In genomic region chr1:180393017-180393797, GRCm38 (mm10) we compare ENCODE assay signal across 9 mouse cellular contexts.
DNase-seq lines count a peak whose midpoint lies in the region; ATAC-seq and TF ChIP-seq lines count a peak whose summit lies in the region.
"Had no signal": no experiment of that assay in that cellular context is flagged by ENCODE, and none has a peak within 500 bp of the region (broad histone marks: within the 10 kb centered on the region; RNA-seq: fewer than 3 reads in every experiment).

No protein-coding gene starts in this region.

- H3K27me3 ChIP-seq in embryonic facial prominence, embryonic 15.5 days = no peaks in the 10 kb centered on the region
- no peaks in the 10 kb centered on the region for H3K27me3 ChIP-seq in embryonic facial prominence, embryonic 10.5 days (replicated peaks; ENCODE audit: low read depth, poor library complexity, severe bottlenecking)
- no peaks in the 10 kb centered on the region for H3K27me3 ChIP-seq in liver, embryonic 13.5 days
- no peaks in the 10 kb centered on the region for H3K27me3 ChIP-seq in midbrain, embryonic 14.5 days (ENCODE audit: control insufficient read depth, insufficient read depth, low read length)

- no peaks in the 10 kb centered on the region; the same call in 1 of the 2 replicates for H3K36me3 ChIP-seq in embryonic facial prominence, embryonic 15.5 days
- no peaks in the 10 kb centered on the region for H3K36me3 ChIP-seq in embryonic facial prominence, embryonic 10.5 days (replicated peaks)
- H3K36me3 ChIP-seq in liver, embryonic 13.5 days = no peaks in the 10 kb centered on the region
- H3K36me3 ChIP-seq in midbrain, embryonic 14.5 days (ENCODE audit: control insufficient read depth, insufficient read depth, low read length) = no peaks in the 10 kb centered on the region
- H3K36me3 ChIP-seq: midbrain, embryonic 10.5 days had no signal

- H3K27ac ChIP-seq in embryonic facial prominence, embryonic 15.5 days (replicated peaks) = peak overlapping the region; percentile 28; the same call in 1 of the 2 replicates
- no peak overlapping the region for H3K27ac ChIP-seq in embryonic facial prominence, embryonic 10.5 days (replicated peaks)
- peak overlapping the region; percentile 18; the same call in 1 of the 2 replicates for H3K27ac ChIP-seq in liver, embryonic 13.5 days
- H3K27ac ChIP-seq in cortical plate, adult 2 months (ENCODE audit: insufficient read depth, low read length) = 0 out of 2 replicates have a peak overlapping the region, but pooled peaks have one; percentile 11
- no peak overlapping the region for H3K27ac ChIP-seq in midbrain, embryonic 14.5 days (replicated peaks; ENCODE audit: low read depth, low read length)
- H3K27ac ChIP-seq: midbrain, embryonic 10.5 days had no signal

- no peak overlapping the region for H3K4me2 ChIP-seq in embryonic facial prominence, embryonic 15.5 days (replicated peaks)
- no peak overlapping the region for H3K4me2 ChIP-seq in liver, embryonic 13.5 days
- H3K4me2 ChIP-seq in midbrain, embryonic 14.5 days (ENCODE audit: low read length) = no peak overlapping the region

- no peaks in the 10 kb centered on the region for H3K9me3 ChIP-seq in embryonic facial prominence, embryonic 15.5 days (replicated peaks)
- no peaks in the 10 kb centered on the region for H3K9me3 ChIP-seq in embryonic facial prominence, embryonic 10.5 days
- no peaks in the 10 kb centered on the region for H3K9me3 ChIP-seq in liver, embryonic 13.5 days (replicated peaks)
- H3K9me3 ChIP-seq in midbrain, embryonic 14.5 days (ENCODE audit: control insufficient read depth, low read length) = no peaks in the 10 kb centered on the region
- H3K9me3 ChIP-seq: midbrain, embryonic 10.5 days had no signal

- WGBS in embryonic facial prominence, embryonic 15.5 days = 64% methylated on average over 9 of the region's 9 CpGs
- 90% methylated on average over 9 of the region's 9 CpGs for WGBS in embryonic facial prominence, embryonic 10.5 days
- 67% methylated on average over 9 of the region's 9 CpGs for WGBS in liver, embryonic 13.5 days (ENCODE audit: insufficient replicate concordance)
- WGBS in midbrain, embryonic 14.5 days = 87% methylated on average over 9 of the region's 9 CpGs

- H3K4me3 ChIP-seq in embryonic facial prominence, embryonic 15.5 days (replicated peaks) = no peak overlapping the region
- H3K4me3 ChIP-seq in embryonic facial prominence, embryonic 10.5 days = no peak overlapping the region
- no peak overlapping the region for H3K4me3 ChIP-seq in liver, embryonic 13.5 days (replicated peaks)
- no peak overlapping the region for H3K4me3 ChIP-seq in cortical plate, adult 2 months (ENCODE audit: insufficient read depth, low read length)
- no peak overlapping the region for H3K4me3 ChIP-seq in midbrain, embryonic 14.5 days (replicated peaks; ENCODE audit: low read depth, low read length)
- H3K4me3 ChIP-seq: midbrain, embryonic 10.5 days had no signal

- no peak for ATAC-seq in embryonic facial prominence, embryonic 15.5 days (ENCODE audit: insufficient number of reproducible peaks, low FRiP score, low TSS enrichment, low read depth)
- ATAC-seq in liver, embryonic 13.5 days (ENCODE audit: low read depth) = no peak
- ATAC-seq in midbrain, embryonic 14.5 days (ENCODE audit: low FRiP score, low TSS enrichment) = no peak

- peaks cover 34% of the 10 kb centered on the region for H3K4me1 ChIP-seq in embryonic facial prominence, embryonic 15.5 days
- H3K4me1 ChIP-seq in embryonic facial prominence, embryonic 10.5 days = peaks cover 19% of the 10 kb centered on the region
- H3K4me1 ChIP-seq in liver, embryonic 13.5 days (replicated peaks) = peaks cover 44% of the 10 kb centered on the region
- 0 out of 2 replicates have a peak, but pooled peaks cover 3% of the 10 kb centered on the region for H3K4me1 ChIP-seq in cortical plate, adult 2 months (ENCODE audit: control insufficient read depth, insufficient read depth, low read length)
- H3K4me1 ChIP-seq in midbrain, embryonic 14.5 days (ENCODE audit: control insufficient read depth, insufficient read depth, low read length) = peaks cover 5% of the 10 kb centered on the region; the same call in 1 of the 2 replicates

- H3K9ac ChIP-seq in embryonic facial prominence, embryonic 15.5 days = no peak overlapping the region
- no peak overlapping the region for H3K9ac ChIP-seq in liver, embryonic 13.5 days
- H3K9ac ChIP-seq in midbrain, embryonic 14.5 days (replicated peaks; ENCODE audit: low read length) = no peak overlapping the region

- TF ChIP-seq POLR2A in cortical plate, adult 2 months (IDR thresholded peaks at IDR 0.05; ENCODE audit: extremely low read depth, insufficient read depth, low read length) = no peak

- no peak for DNase-seq in embryonic facial prominence, embryonic 10.5 days (ENCODE audit: low spot score)
- no peak for DNase-seq in liver, embryonic 13.5 days
- DNase-seq in liver (no peak), adipocyte (ENCODE audit: low spot score) (no peak)
- peak; percentile 85 for DNase-seq in spleen, postnatal 36 days (ENCODE audit: low spot score in 2 of 2)
- DNase-seq in midbrain, embryonic 14.5 days = no peak

- TF ChIP-seq CTCF in cortical plate, adult 2 months (IDR thresholded peaks at IDR 0.05; ENCODE audit: extremely low read depth, insufficient read depth, low read length) = no peak

Comparison
In these comparisons a context has a peak if more than half of its experiments do, and no peak if none do; other contexts are left out.
1. H3K27ac ChIP-seq: peak in embryonic facial prominence, embryonic 15.5 days (single experiment), liver, embryonic 13.5 days (single experiment) and cortical plate, adult 2 months (single experiment); none in embryonic facial prominence, embryonic 10.5 days (single experiment) and midbrain, embryonic 14.5 days (single experiment).
2. DNase-seq: peak in spleen, postnatal 36 days (2 of 2); none in embryonic facial prominence, embryonic 10.5 days (single experiment), liver, embryonic 13.5 days (single experiment), liver (single experiment), adipocyte (single experiment) and midbrain, embryonic 14.5 days (single experiment).